Mouse (Mus musculus): ENCODE data around the gene Elf4. TPM values are rescaled to one million over a fixed set of nuclear protein-coding genes. Genes with fewer than 3 reads are reported as not detected.
A peak's percentile ranks its signal among the peaks of the same experiment; 100 is the strongest.

The Elf4 gene
- total RNA-seq, 4 experiments from 2014 or later: 1.0 to 3.1 (median 1.9) TPM

DNA sequence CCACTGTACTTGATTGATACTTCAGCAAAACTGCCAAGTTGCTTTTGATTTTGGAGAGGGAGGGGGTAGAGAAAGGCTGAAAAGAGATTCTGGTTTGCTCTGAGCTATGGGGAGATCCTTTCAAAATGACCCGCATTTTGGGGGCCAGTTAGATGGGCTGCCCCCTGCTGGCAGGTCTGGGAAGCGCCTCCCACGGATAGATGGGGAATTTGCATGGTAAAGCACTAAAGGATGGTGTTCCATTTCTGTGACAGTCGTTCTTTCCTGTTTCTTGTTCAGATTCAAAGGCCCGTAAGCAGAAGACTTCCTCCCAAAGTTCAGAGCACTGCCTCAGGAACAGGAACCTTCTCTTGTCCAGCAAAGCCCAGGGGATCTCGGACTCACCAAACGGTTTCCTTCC is 79.3 kb downstream of the Elf4 start:
- DNase-seq (ENCODE audit: low spot score in 2 of 2): peak in 1 of 2 experiments; percentile 14

DNA sequence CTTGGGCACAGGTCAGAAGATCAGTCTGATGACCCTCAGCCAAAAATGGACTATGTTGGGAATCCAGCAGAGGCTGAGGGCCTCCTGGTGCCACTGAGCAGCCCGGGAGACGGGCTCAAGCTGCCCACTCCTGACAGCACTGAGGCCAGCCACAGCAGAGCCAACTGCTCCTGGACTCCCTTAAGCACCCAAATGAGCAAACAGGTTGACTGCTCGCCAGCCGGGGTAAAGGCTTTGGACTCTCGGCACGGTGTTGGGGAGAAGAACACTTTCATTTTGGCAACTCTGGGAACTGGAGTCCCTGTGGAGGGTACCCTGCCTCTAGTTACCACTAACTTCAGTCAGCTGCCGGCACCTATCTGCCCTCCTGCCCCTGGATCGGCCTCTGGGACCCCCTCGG is 95.1 kb downstream of the Elf4 start:
- DNase-seq (ENCODE audit: low spot score in 2 of 2): no peak

DNA sequence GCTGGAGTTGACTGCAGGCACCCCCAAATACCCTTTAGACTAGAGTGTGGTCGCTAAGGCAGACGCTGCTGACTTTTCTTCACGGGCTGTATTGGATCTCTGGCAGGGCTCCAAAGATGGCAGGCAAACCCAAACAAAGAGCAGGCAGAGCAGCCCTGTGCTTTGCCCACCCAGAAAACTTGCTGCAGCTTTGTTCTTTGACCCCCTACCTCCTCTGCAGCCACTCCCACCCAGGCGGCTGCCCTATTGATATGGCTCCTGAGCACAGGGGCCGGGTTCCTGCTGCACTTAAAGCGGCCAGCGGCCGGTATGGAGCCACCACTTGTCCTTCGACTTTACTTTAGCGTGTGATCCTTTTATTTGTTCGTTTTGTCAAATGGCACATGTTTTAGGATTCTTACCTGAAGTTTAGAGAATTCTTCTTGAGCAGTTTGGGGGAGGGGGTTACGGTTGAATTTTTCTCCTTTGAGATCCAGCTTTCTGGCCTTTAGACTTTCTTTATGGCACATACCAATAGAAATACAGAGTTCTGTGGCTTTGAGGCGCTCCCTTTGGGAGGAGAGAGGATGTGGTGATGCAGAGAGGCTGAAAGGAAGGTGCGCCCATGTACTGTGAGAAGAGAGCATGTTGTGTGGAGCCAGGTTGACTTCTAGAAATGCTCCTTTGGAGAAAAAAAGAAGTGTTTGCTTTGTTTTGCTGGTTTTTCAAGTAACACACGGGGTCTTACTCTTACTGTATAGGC is 96.9 kb downstream of the Elf4 start:
- no peak for DNase-seq (ENCODE audit: low spot score in 2 of 2)

Other genes starting within 250 kb of the Elf4 start
- gene Utp14a, start 206.3 kb downstream of the Elf4 start, total RNA-seq (2022): 10 to 100 TPM; 16.5 to 22.3 (median 19.2) TPM
- 10 to 100 TPM; 16.2 to 20.8 (median 19.0) TPM for gene Bcorl1, start 121.8 kb downstream of the Elf4 start, total RNA-seq (2022)
- 10 to 100 TPM; 24.5 to 30.3 (median 26.9) TPM for gene Aifm1, start 50.4 kb upstream of the Elf4 start, total RNA-seq (2022)
- 10 to 100 TPM; 17.3 to 24.4 (median 20.3) TPM for gene Rab33a, start 56.2 kb upstream of the Elf4 start, total RNA-seq (2022)
- gene Zfp280c, start 131.4 kb upstream of the Elf4 start, total RNA-seq (2022): 10 to 100 TPM; 21.8 to 25.2 (median 23.3) TPM
- 10 to 100 TPM; 47.6 to 60.8 (median 57.0) TPM for gene Slc25a14, start 160.3 kb upstream of the Elf4 start, total RNA-seq (2022)
- gene Gpr119, start 211.3 kb upstream of the Elf4 start, total RNA-seq (2022): not detected
- 1 to 10 TPM; 4.3 to 6.2 (median 4.7) TPM for gene Rbmx2, start 231.9 kb upstream of the Elf4 start, total RNA-seq (2022)

Data from layer of hippocampus, adult 8-10 months (tissue).